Mouse (Mus musculus) brain, embryonic 14.5 days (tissue): ENCODE data around the gene Zfp992.
"Not testable (repeated sequence)": the region's sequence is repeated elsewhere in the genome, so short reads cannot be mapped to it uniquely, and the experiment has no call there.

ENCODE experiments used
- CTCF ChIP-seq: fragments of 200-500 bp; IDR thresholded peaks from 2 replicates; pipeline ENCODE4 v1.5.1; 2012; ENCODE audit warnings: inconsistent platforms, mild to moderate bottlenecking, moderate library complexity, borderline replicate concordance; ENCODE audit not compliant: insufficient read depth, insufficient read length; ENCODE audit errors: extremely low read depth
- POLR2A ChIP-seq: fragments of 200-500 bp; IDR thresholded peaks from 2 replicates; pipeline ENCODE4 v1.6.1; 2012; ENCODE audit warnings: mild to moderate bottlenecking, inconsistent platforms, borderline replicate concordance; ENCODE audit not compliant: poor library complexity, insufficient read depth, insufficient read length, severe bottlenecking; ENCODE audit errors: extremely low read depth

GRCm38 (mm10) chr4:146452576-146452975 lies 3.8 kb downstream of the Zfp992 start:
- not testable (repeated sequence) for TF ChIP-seq POLR2A, CTCF
